Mouse (Mus musculus) embryo, embryonic 10 days (tissue): ENCODE data around the gene AC153137.1.
"Not testable (repeated sequence)": the region's sequence is repeated elsewhere in the genome, so short reads cannot be mapped to it uniquely, and the experiment has no call there.

Source experiments
- DNase-seq: peaks from one replicate; pipeline ENCODE4 v3.0.0-alpha.2; 2015; ENCODE audit warnings: low spot score

AC153137.1 gene

DNA sequence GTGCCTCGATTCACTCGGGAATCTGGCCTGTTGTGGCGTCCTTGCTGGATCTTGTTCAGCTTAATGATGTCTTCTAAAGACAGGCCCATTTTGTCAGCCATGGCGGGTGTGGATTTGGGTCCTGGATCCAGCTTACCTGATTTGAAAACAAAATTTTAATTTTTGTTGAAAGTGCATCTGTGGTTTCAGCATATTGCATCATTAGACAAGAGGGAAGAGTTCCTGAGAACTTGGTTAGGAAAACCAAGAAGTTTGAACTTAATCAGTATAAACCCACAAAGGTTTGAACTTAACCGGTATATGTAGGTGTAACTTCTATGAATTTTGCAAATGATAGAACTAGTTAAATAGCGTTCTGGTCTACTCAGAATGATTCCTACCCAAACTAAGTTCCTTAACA is at the start of gene AC153137.1:
TSS of gene AC153137.1 (minus strand) at position 101 of the 400 bp plus-strand sequence.
- DNase-seq: not testable (repeated sequence)

DNA sequence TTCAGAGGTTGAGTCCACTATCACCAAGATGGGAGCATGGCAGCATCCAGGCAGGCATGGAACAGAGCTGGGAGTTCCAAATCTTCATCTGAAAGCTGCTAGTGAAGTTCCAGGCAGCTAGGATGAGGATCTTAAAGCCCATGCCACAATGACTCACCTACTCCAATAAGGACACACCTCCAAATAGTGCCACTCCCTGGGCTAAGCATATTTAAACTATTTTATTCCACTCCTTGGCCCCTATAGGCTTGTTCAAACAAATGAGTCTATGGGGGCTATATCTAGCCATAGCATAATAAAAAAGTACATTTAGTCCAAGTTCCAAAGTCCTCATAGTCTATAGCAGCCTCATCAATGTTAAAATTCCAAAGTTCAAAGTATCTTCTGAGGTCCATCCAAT is 45.4 kb upstream of the AC153137.1 start:
- no peak for DNase-seq

DNA sequence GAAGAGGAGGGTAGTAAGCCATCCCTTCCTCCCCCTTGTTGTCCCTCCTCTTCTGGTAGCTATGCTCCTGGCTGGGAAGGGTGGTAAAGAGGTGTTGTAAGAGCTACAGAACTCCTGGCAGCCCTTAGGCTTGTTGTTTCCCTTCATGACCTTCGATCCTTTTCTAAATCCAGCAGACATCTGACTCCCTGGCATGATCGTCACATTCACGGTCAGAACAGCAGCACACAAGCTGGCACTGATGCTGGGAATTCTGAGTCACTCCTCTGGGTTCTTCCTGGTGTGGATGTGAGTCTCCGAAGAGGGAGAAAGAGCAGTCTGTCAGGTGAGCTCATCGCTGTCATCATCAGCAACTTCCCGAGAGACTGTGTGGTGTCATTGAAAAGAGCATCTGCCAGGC is 41.5 kb upstream of the AC153137.1 start:
- no peak for DNase-seq

DNA sequence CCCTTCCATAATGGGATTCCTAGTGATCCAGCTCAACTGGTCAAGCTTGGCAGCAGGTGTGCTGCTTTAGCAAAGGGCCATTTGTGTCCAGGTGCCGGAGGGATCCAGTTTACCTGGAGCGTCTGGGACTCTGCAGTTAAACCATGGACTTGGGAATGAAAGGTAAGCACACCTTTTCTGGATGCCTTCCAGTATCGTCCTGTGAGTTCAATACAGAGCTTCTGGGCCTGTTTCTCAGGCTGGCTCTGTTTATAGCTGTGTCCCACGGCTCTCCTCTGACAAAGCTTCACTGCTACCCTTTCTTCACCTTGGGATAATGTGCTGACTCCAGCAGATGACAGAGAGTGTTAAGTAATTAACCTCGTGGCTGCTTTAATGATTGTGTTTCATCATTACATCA is 39.6 kb upstream of the AC153137.1 start:
- no peak for DNase-seq

DNA sequence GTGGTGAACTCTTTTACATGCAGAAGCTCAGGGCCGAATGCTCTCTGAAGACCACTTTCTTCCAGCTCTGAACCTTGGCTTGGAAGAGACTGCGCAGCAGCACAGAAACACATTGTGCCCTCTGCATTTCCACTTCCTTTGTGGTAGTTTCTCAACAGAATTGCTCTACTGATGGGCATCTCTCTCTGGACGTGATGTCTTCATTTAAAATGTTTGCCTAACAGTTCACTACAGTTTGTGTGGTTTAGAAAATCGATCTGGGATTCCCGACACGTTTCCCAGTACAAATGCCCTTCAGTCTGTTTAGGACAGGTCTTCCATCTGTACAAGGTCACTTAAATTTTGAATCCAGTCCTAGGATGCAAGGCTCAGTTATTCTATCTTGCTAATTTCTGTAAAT is 38.3 kb upstream of the AC153137.1 start:
- DNase-seq: no peak

DNA sequence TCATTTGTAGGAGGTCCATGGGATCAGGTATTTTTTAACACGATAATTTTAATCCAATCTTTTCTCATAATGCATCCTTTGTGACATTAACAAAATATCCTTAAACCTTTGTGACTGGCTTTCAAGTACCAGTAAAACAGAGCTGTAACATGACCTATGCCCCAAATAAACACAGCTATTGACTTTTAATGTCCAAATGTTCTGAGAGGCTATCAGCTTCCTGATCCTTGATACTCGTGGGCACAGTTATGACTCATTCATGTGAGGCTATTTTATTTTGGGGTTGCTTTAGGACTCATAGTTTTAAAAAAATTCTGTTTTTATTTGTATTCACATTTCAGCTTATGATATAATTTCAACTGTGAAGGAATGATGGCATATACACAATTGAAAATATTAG is 37.5 kb upstream of the AC153137.1 start:
- no peak for DNase-seq

DNA sequence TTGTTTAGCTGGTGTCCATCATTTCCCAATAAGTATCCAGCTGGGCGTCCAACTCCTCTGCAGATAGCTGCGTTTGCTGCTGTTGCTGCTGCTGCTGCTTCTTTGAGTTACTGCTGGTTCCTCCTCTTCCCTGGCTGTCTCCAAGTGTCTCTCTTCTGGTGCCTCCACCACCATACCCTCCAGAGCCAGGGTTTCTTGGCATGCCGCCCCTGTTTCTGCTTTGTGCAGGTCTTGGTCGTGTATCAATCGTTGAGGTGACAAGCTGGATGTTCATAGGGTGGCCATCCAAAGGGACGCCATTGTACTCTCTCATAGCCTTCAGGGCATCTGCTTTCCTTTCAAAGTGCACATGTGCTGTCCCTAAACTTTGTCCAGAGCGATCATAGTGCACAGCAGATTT is 529 bp downstream of the AC153137.1 start:
- not testable (repeated sequence) for DNase-seq

DNA sequence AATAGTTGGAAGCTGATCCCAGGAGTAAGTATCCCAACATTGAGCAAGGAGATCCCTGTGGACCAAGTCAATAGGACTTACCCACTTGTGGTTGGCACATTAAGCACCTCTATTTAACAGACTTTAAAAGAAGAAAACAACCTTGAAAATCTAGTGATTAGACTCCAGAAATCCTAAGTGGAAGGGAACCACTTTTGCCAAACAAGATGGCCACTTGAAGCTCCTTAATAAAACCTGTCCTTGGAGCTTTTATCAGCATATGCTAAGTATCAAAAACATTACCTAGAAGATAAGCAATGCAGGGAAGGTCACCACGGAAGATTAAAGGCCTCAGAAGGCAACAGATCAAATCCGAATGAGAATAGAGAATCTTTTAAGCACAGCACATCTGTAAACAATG is 26.0 kb downstream of the AC153137.1 start:
- DNase-seq: no peak

DNA sequence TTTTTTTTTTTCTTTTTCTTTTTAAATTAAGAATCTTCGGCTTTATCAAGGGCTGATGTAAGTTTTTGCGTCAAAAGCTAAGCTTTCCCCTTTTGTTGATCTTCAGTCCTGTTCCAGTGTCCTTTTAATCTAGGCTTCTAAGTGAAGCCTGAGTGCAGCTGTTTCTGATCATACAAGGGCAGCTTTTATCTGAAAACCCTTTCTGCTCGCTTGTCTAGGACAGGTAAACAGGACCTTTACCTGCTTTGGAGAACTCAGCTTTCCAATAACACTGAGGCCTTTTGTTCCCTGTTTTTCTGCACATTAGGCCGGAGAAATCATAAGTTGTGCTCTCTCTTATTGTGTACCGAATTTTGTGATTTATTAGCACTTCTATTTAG is 27.3 kb downstream of the AC153137.1 start:
- DNase-seq: peak; percentile 26

DNA sequence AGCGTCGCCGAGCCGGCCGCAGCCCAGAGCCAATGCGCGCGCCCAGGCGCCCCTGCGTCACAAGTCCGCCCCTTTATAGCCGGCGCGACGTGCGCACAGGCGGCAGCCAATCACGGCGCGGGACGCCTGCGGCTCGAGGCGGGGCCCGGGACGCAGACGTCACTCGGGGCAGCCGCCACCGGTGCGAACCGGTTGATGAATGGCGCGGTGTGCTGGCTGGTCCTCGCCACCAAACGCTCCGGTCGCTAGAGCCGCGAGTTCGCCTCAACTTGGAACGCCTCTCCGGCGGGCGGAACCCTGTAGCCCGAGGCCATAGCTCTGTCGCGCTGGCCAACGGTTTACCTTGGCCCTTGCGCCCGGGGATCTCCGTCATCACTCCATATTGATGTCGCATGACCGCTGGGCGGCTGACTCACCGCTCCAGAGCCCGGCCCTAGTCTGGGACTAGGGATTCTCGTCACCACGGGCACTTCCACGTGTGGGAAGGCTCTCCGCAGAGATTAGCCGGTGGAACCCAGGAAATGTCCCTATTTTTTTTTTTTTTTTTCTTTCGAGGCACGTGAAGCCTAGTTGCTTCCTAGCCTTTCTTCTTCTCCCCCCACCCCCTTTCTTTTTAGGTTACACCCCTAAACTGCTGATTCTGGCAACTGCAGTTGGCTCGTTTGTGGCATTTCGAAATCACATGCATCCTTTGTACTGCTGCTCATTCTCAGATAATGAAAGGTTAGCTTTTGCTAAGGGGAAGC is 27.9 kb downstream of the AC153137.1 start:
- DNase-seq: peak; percentile 98

DNA sequence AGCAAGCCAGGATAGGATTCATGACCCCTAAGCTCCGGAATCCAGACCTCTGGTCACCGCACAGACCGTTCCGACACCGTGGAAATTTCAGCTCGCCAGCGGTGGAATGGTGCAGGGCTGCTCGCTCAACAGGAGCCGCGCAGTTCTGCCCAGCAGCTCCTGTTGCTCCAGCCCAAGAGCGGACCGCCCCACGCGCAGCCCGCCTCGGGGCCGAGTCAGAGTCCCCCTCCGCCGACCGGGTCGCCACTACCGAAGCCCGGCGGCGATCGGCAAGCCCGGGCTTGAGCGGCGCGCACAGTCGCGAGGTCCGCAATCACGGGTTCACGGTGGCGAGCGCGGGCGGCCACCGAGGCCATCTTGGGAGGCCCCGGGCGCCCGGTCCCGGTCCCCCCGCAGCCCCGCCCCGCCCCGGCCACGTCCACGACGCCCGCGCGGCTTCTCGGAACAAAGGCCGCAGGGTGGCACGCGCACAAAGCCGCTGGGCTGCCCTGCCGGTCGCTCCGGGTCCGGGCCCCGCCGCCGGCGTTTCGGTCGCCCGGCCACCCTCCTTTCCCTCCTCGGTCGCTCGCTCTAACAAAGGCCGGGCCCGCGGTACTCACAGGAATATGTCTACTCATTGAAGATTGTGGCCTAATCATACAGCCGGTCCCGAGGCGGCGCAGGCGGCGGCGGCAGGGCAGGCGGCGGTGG is 28.7 kb downstream of the AC153137.1 start:
- DNase-seq: peak; percentile 54

DNA sequence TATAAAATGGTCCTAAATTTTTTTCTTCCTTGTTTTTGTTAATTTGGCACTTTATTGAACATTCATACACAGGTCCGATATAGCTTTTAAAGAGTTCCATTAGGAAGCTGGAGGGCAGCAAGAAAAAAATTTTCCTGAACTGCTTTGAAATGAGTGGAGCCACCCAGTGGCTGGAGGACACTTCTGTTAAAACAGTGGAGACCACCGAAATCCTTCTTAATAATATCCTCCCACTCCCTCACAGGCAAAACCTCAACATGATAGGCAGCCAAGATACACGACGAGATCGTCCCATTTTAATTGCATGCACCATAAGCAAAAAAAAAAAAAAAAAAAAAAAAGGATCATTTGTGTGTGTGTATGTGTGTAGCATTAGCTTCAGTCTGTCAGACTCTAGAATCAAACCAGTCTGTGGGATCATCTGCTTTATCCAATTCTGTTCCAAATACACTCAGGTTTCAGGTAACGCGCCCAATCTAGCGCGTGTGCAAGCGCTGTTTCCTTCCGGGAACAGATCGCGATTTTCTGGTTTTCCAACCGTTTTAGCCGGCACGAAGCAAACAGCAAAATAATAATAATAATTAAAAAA is 29.3 kb downstream of the AC153137.1 start:
- peak; percentile 71 for DNase-seq

DNA sequence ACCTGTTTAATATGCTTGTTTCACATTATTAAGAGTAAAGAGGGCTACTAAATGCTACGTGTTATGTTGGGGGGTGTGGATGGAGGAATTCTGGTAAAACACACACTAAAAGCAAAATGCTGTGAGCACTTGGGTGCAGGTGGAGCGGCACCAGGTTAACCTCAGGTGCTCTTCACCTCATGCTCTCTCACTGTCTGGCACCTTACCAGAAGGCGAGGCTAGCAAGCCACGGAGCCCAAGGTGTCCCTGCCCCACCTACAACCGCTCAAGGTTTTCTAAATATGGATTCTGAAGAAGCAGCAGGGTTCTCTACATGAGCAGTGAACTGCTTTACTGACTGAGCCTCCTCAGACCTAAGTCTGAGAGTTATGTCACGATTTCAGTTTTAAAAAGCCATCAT is 32.6 kb downstream of the AC153137.1 start:
- DNase-seq: no peak

DNA sequence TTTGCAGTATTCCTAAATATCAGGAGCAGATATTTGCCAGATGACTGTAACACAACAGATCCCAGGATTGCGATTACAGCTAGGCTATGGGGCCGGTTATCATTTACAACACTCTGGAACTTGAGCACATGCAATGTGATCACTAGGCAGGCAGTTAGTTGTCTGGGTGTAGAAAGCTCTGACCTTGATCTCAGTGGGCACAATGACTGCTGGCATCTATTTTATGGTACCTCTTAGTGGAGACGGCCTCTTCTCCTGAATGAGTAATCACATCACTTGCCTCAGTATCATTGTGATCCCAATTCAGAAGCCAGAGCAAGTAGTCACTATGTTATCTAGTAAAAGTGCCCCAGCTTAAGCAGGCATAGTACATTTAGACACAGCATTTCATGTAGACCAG is 37.2 kb downstream of the AC153137.1 start:
- no peak for DNase-seq

DNA sequence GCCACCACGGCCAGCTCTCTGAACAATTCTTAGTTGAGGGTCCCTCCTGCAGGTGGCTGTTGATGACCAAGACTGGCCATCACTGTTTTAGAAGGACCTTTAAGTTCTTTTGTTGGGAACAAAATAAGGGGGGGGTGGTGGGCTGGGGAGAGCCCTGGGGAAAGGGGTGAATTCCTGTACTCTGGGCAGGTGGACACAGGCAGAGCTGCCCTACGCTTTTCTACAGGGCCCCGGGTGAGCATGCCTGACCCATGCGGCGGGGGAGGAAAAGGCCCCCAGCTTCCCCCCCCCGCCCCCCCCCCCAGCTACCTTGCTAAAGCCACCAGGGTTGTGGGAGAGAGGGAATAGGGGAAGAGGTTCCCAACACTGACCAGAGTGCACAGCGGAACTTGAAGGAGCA is 39.4 kb downstream of the AC153137.1 start:
- DNase-seq: no peak

DNA sequence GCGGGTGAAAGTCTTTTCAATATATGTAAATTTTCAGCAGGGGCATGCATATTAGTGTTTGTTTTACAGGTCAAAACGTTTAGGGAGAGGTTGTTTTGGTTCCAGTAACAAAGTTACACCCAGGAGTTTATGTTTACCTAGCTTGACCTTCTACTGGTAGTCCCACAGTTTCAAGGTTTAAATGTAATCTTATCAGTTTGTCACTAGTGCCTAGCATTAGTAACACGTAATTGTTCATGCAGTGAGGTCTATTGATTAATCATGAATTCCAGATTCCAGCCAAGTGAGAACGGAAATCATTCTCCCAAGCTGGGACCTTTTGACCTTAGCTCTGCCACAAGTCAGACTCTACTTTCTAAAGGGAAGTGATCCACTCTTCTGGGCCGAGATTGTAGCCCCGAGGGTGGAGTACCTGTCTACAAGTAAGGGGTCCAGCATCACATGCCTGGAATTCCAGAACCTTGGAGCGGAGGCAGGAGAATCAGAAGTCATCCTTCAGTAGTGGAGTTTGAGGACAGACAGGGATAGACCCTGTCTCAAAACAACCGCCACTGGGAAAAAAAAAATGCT is 40.3 kb downstream of the AC153137.1 start:
- peak; percentile 20 for DNase-seq

DNA sequence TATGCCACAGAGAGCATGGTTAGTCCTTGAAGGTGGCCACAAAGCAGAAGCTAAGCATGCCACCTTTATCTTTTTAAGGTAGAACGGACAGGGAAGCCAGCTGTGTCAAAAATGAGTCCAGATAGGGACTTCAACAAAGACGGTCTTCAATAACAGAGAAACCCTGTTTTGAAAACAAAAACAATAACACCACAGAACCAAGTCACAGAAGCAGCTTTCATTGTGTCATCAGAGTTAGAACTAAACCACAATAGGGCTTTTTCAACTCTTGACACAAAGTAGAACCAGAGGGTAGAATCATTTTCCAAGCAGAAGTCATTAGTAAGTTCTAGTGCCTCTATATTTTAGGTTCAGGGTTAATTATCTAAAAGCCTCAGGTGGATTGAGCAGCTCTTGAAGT is 41.3 kb downstream of the AC153137.1 start:
- no peak for DNase-seq

DNA sequence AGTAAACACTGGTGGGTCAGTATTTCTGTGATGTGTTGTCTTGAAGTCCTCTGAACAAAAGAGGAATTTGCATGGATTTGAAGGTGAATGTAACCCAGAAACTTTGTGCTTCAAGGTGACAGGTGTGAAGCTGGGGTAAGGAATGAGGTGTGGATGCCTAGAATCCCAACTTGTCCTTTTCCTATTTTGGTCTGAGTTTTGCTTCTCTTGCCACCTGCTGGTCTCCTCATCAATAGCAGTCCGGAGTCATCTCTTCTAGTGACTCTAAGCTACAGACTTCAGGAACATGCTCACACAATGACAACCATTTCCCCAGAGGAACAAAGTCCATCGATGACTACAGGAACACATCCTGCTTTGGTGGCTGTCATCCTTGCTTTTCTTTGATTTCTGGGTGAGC is 46.9 kb downstream of the AC153137.1 start:
- no peak for DNase-seq

DNA sequence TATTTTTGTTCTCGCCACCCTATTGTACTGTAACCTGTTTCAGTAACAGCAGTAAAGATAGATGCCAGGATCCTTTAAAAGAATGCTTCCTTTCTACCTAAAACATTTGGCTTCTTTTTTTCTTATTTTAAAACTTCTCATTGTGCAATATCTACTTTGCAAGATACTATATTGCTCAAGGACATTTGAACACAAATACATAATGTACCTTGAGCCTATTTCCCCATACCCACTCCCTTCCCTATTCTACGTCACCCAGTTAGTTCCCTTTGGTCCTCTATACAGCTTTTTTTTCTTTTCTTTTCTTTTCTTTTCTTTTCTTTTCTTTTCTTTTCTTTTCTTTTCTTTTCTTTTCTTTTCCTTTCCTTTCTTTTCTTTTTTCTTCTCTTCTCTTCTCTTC is 47.6 kb downstream of the AC153137.1 start:
- DNase-seq: no peak
